Mouse (Mus musculus): ENCODE data around the gene Tuft1. TPM values are rescaled to one million over a fixed set of nuclear protein-coding genes. Genes with fewer than 3 reads are reported as not detected.
"Not testable (repeated sequence)": the region's sequence is repeated elsewhere in the genome, so short reads cannot be mapped to it uniquely, and the experiment has no call there.

The Tuft1 gene
- polyA plus RNA-seq, 1 experiment from 2014 or later, result 4.5 TPM

DNA sequence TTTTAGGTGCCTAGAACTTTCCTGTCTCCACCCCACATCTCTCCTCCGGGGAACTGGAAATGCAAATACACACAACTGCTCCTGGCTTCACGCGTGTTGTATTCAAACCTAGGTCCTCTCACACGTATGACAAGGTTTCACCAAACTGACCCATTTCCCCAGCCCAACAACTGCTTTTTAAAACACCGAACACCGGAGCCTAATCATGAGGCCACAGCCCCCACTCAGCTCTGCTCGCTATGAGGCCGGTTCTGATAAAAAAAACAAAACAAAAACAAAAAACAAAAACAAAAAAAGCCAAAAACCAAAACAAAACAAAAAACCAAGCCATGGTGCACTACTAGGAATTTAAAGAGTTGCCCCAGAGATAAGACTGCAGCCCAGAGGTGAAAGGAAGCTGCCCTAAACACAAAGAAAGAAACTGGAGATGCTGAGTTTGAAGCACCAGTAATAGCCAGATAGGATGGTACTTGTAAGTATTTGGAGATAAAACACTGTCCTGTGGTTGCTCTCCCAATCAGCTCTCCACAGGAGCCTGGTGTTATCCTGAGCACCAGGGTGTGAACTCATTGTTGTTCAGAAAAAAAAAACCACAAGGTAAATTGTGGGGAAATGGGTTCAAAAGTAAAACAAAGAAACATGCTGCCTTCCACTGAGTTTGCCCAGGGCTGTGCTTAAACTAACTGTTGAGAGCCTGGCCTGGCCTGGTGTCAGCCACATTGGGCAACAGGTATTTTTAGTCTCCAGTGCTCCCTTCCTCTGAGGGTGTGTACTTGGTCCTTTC is 27.5 kb upstream of the Tuft1 start:
- not testable (repeated sequence) for ATAC-seq (ENCODE audit: low FRiP score); H3K4me1 ChIP-seq (replicated peaks)
- 90% methylated on average over 8 of the region's 8 CpGs for WGBS

DNA sequence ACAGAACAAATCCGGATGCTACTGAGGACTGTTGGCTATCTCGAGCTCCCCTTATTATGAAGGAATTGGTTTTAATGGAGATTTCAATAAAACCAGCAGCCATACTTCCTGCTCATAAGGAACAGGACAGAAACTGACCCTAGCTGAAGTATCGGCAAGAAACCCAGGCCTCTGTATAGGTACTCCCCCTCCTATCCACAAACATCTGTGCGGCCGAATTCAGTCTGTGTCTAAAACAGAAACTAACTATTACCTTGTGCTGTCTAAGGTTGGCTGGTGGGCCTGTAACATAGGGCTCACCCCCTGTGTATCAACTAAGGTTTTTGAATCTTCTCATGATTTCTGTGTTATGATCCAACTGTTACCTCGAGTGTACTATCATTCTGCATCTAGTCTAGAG is 25.0 kb upstream of the Tuft1 start:
- no peak overlapping the region for H3K4me3 ChIP-seq
- H3K27me3 ChIP-seq, result no peaks in the 10 kb centered on the region
- no peaks in the 10 kb centered on the region for H3K9me3 ChIP-seq
- no peaks in the 10 kb centered on the region for H3K4me1 ChIP-seq (replicated peaks)
- 90% methylated on average over 6 of the region's 6 CpGs for WGBS
- H3K36me3 ChIP-seq, result no peaks in the 10 kb centered on the region
- no peak overlapping the region for H3K27ac ChIP-seq
- H3K9ac ChIP-seq, result no peak overlapping the region
- ATAC-seq (ENCODE audit: low FRiP score), result no peak
- no peak overlapping the region for H3K4me2 ChIP-seq

More for the DNA sequence above, 27.5 kb upstream of the Tuft1 start:
- not testable (repeated sequence) for H3K36me3 ChIP-seq, H3K27me3 ChIP-seq, H3K4me2 ChIP-seq, H3K27ac ChIP-seq, H3K4me3 ChIP-seq, H3K9me3 ChIP-seq, H3K9ac ChIP-seq

DNA sequence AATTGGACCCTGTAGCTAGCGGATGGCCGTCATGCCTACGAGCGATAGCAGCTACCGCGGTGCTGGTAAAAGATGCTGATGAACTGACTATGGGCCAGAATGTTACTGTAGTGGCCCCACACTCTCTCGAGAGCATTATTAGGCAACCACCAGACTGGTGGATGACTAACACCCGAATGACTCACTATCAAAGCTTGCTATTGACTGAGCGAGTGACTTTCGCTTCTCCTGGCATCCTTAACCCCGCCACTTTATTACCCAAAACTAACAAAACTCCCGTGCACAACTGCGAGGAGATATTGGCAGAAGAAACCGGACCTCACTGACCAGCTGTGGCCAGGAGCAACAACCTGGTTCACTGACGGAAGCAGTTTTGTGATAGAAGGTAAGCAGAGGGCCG is 22.1 kb upstream of the Tuft1 start:
- no peak overlapping the region for H3K9ac ChIP-seq
- H3K4me2 ChIP-seq, result no peak overlapping the region
- no peaks in the 10 kb centered on the region for H3K27me3 ChIP-seq
- ATAC-seq (ENCODE audit: low FRiP score), result no peak
- WGBS, result 92% methylated on average over 16 of the region's 16 CpGs
- no peaks in the 10 kb centered on the region for H3K36me3 ChIP-seq
- H3K4me1 ChIP-seq (replicated peaks), result no peaks in the 10 kb centered on the region
- no peak overlapping the region for H3K4me3 ChIP-seq
- H3K27ac ChIP-seq, result no peak overlapping the region
- no peaks in the 10 kb centered on the region for H3K9me3 ChIP-seq

DNA sequence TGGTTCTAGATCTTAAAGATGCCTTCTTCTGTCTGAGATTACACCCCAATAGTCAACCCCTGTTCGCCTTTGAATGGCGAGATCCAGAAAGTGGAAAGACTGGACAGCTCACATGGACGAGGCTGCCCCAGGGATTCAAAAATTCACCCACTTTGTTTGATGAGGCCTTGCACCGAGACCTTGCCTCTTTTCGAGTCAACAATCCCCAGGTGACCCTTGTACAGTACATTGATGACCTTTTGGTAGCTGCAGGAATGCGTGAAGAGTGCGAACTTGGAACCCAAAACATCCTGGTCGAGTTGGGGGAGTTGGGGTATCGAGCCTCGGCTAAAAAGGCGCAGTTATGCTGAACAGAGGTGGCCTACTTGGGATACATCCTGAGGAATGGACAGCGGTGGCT is 21.4 kb upstream of the Tuft1 start:
- H3K27ac ChIP-seq; H3K4me2 ChIP-seq; H3K36me3 ChIP-seq; H3K4me1 ChIP-seq (replicated peaks); H3K27me3 ChIP-seq; H3K9me3 ChIP-seq; H3K4me3 ChIP-seq; ATAC-seq (ENCODE audit: low FRiP score); H3K9ac ChIP-seq: not testable (repeated sequence)
- 92% methylated on average over 12 of the region's 12 CpGs for WGBS

DNA sequence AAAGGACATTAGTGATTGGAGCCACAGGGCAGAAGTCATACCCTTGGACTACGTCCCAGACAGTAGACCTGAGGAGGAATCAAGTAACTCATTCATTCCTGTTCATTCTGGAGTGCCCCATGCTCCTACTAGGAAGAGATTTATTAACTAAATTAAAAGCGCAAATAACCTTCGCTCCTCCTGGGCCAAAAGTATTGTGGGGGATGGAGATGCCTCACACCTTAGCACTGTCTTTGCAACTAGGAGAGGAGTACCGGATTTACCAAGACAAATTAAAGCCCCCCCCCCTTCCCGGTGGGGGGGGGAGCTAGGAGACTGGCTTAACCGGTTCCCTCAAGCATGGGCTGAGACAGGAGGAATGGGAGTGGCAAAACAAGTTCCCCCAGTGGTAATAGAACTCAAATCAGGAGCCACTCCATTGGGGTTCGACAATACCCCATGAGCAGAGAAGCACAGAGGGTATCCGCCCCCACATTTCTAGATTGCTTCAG is 20.7 kb upstream of the Tuft1 start:
- no peaks in the 10 kb centered on the region for H3K4me1 ChIP-seq (replicated peaks)
- WGBS, result 73% methylated on average over 8 of the region's 8 CpGs

DNA sequence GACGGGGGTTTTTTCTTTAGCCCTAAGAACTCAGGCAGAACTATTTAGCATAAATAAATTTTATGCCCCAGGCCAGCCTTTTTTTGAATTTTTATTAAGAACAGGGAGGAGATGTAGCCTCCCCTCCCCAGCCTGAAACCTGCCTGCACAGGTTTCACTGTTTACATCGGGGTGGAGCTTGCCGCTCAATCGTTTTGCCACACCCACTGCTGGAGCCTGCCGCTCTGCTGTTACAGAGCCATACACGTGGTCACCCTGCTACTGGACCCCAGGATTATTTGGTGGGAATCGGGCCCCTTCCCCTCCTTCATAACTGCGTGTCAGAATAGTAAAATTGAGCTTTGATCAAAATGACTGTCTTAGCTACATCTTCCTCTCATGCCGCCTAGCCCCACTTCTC is 16.4 kb upstream of the Tuft1 start:
- H3K9me3 ChIP-seq; H3K4me2 ChIP-seq; H3K27ac ChIP-seq; H3K9ac ChIP-seq; H3K4me3 ChIP-seq; H3K36me3 ChIP-seq; H3K27me3 ChIP-seq; ATAC-seq (ENCODE audit: low FRiP score); H3K4me1 ChIP-seq (replicated peaks): not testable (repeated sequence)
- WGBS, result 86% methylated on average over 9 of the region's 9 CpGs

More for the DNA sequence above, 20.7 kb upstream of the Tuft1 start:
- no peak for ATAC-seq (ENCODE audit: low FRiP score)
- no peaks in the 10 kb centered on the region for H3K36me3 ChIP-seq
- H3K9me3 ChIP-seq, result no peaks in the 10 kb centered on the region
- no peak overlapping the region for H3K9ac ChIP-seq
- H3K4me2 ChIP-seq, result no peak overlapping the region
- no peak overlapping the region for H3K27ac ChIP-seq
- H3K27me3 ChIP-seq, result no peaks in the 10 kb centered on the region
- no peak overlapping the region for H3K4me3 ChIP-seq

DNA sequence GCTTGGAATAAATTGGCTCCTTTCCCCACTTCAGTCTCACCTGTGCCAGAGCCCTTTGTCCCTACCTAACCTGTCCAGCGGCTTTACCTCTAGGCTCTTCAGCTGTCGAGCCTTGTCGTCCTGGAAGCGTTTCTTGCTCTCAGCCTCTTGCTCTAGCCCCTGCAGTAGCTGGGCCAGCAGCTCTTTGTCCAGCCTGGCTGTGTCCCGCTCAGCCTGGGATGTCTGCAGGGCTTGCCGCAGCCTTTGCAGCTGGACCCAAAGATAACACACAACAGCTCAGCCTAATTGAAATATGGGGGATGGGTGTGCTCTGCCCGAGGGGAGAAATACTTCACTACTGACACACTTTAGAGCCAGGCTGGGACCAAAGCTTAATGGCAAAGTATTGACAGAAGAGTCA is 7.2 kb upstream of the Tuft1 start:
- H3K4me3 ChIP-seq; H3K9me3 ChIP-seq; H3K9ac ChIP-seq; H3K27ac ChIP-seq; H3K36me3 ChIP-seq; ATAC-seq (ENCODE audit: low FRiP score); H3K4me2 ChIP-seq; H3K27me3 ChIP-seq; H3K4me1 ChIP-seq (replicated peaks): not testable (repeated sequence)
- 58% methylated on average over 7 of the region's 7 CpGs for WGBS

DNA sequence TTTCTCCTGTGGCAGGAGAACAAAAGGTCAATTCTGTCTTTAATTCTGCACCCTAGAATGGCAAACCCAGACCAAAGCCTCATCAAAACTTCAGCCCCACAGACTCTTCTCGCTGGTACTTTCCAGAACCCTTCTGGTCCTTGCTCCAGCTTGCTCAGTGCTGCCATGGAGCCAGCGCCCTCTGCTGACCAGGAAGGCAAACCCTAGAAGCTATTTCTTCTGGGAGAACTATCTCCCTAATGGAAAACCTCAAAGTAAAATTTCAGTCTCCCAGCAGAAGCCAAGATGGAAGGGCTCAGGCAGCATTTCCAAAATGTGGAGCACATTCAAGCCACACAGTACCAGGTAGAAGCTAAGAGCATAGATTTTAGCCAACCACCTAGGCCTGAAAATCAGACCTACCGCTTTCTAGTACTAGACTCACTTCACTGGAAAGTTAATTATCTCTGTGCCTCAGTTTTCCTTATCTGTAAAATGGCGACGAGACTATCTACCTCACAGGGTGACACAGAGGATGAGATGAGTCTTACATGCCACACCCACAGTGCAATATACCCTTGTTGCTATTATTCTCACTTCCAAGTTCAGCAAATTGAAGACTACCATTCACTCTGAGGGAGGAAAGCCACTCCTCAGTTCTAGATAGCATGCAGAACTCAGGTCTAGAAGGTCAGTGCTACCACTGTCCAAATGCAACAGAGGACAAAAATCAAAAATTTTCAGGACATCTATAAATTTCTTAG is 6.6 kb upstream of the Tuft1 start:
- not testable (repeated sequence) for H3K4me2 ChIP-seq; H3K36me3 ChIP-seq; H3K27ac ChIP-seq; H3K27me3 ChIP-seq; ATAC-seq (ENCODE audit: low FRiP score); H3K4me1 ChIP-seq (replicated peaks); H3K9me3 ChIP-seq; H3K9ac ChIP-seq; H3K4me3 ChIP-seq
- WGBS, result 73% methylated on average over 4 of the region's 5 CpGs

DNA sequence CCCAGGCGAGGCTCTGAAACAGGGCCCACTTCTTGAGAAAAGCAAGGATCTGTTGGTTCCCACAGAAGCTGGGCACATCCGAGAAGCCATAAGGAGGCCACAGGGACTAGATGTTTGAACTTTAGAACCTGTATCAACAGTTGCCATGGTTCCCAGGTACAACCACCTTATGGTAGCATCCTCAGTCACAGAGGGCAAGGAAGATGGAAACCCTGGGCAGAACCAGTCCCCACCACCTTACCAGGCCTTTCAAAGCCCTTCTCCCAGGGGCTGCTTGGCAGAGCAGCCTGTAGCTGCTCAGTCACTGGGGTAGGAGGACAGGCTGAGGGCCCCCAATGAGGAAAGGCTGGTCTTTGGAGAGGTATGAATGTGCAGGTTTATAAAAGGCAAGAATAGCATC is 2.2 kb upstream of the Tuft1 start:
- not testable (repeated sequence) for H3K4me1 ChIP-seq (replicated peaks); H3K36me3 ChIP-seq; ATAC-seq (ENCODE audit: low FRiP score); H3K27ac ChIP-seq; H3K4me2 ChIP-seq; H3K9me3 ChIP-seq; H3K9ac ChIP-seq; H3K4me3 ChIP-seq
- peaks cover 25% of the 10 kb centered on the region for H3K27me3 ChIP-seq
- WGBS, result 91% methylated on average over 2 of the region's 2 CpGs

DNA sequence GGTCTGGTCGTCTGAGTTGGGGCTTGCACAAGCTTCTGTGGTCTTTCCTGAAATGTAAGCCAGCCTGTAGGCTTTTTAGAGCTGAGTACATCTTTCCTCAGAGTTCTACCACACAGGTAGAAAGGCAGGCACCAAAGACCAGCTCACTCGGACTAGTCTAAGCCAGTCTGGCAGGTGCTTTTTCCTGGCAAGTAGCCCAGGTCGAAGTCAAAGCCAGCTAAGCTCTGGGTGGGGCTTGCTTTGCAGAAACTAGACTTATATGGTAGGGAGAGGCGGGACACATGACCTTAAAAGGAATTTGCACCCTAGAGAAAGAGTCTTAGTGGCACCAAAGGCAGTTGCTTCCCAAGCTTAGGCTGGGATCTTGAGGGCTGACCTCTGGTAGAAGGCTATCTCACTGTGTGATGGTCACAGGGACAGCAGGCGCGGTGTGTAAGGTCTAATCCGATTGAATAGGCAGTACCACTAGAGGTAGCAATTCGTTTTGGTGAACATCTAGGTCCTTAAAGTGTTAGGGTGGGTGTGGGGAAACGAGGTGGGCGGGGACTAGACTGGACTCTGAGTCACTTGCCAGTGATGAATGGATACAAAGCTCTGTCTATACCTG is 573 bp upstream of the Tuft1 start:
- 30% methylated on average over 8 of the region's 10 CpGs for WGBS
- H3K9me3 ChIP-seq; H3K4me1 ChIP-seq (replicated peaks); H3K36me3 ChIP-seq; H3K9ac ChIP-seq; H3K27ac ChIP-seq: not testable (repeated sequence)
- H3K27me3 ChIP-seq, result peaks cover 25% of the 10 kb centered on the region
- peak overlapping the region; percentile 41 for H3K4me2 ChIP-seq
- H3K4me3 ChIP-seq, result peak overlapping the region; percentile 15; the same call in 1 of the 2 replicates
- ATAC-seq (ENCODE audit: low FRiP score), result peak; percentile 76

DNA sequence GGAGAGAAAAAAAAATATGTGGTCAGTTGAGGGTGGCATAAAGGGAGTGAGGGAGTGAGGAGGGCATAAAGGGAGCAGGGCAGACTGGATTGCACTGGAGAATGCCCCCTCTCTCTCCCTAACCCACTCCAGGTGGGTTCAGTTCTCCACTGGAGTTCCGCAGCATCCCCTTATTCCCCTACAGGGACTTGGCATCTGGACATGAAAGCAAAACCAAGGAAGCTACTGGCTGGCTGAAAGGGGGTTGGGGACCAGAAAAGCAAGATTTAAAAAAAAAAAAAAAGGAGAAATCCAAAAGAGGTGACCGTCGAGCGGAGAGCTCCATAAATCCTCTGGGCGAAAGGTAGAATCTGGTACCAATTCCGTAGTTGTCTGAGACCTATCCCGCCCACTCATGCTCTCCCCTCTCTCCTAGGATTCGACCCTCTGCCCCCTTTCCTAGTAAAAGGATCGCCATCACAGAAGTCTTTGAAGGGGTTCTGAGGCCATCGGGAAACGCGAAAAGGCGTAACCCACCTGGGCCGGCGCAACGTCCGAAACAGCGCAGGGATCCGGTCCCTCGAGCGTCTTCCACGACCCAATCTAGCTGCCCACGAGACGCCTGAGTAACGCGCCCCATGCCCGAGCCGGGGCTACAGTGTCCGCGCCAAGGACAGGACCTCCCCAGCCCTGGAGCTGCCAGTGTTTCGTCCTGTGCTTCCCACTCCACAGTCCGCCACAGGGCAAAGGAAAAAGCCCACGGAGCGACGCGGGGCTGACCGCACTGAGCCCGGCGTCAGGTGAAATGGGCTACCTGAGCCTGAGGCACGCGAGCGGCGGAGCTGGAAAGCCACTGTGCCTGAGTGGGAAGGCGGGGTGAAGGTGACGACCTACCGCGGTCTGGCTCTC is 576 bp downstream of the Tuft1 start:
- peak overlapping the region; percentile 60 for H3K4me2 ChIP-seq
- not testable (repeated sequence) for H3K36me3 ChIP-seq; H3K27ac ChIP-seq; H3K9me3 ChIP-seq; H3K4me1 ChIP-seq (replicated peaks)
- WGBS, result 3% methylated on average over 24 of the region's 47 CpGs
- peaks cover 25% of the 10 kb centered on the region for H3K27me3 ChIP-seq
- peak overlapping the region; percentile 40 for H3K4me3 ChIP-seq
- H3K9ac ChIP-seq, result peak overlapping the region; percentile 46; the same call in 1 of the 2 replicates
- ATAC-seq (ENCODE audit: low FRiP score), result peak; percentile 81

DNA sequence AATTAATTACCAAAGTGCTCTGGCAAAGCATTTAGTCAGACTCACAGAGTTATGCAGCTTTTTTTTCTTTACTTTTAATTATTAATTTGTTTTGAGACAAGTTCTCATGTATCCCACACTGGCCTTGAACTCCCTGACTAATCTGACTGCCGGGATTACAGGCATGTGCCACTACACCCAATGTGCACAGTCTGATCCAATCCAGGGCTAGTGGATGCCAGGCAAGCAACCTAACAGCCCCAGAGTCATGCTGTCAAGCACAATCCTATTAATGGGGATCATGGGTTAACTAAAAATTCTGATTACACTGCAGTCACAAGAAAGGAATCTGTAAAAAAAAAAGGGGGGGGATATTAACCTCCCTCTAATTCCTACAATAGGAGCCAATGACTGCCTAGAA is 4.7 kb downstream of the Tuft1 start:
- H3K4me2 ChIP-seq; H3K9me3 ChIP-seq; H3K36me3 ChIP-seq; H3K4me3 ChIP-seq; H3K9ac ChIP-seq; H3K4me1 ChIP-seq (replicated peaks); ATAC-seq (ENCODE audit: low FRiP score); H3K27ac ChIP-seq: not testable (repeated sequence)
- peaks cover 14% of the 10 kb centered on the region for H3K27me3 ChIP-seq
- WGBS, result 82% methylated on average over 1 of the region's 1 CpGs
